Comparison of ENCODE assay signal across 27 mouse cellular contexts in genomic region chr5:13977576-13977975, GRCm38 (mm10). TPM values are rescaled to one million over a fixed set of nuclear protein-coding genes. Genes with fewer than 3 reads are reported as not detected.
"Had no signal": no experiment of that assay in that cellular context is flagged by ENCODE, and none has a peak within 500 bp of the region (broad histone marks: within the 10 kb centered on the region; RNA-seq: fewer than 3 reads in every experiment).

No protein-coding gene starts in this region.

- H3K4me1 ChIP-seq: hindbrain, embryonic 13.5 days; hindbrain, embryonic 15.5 days; intestine, embryonic 15.5 days; limb, embryonic 13.5 days; limb, embryonic 15.5 days; liver, embryonic 12.5 days had no signal

- H3K4me3 ChIP-seq: heart, adult 2 months; heart, embryonic 13.5 days; heart, embryonic 15.5 days; hindbrain, embryonic 13.5 days; hindbrain, embryonic 15.5 days; intestine, embryonic 15.5 days; layer of hippocampus, adult 2 months; left cerebral cortex, adult 2 months; limb, embryonic 13.5 days; limb, embryonic 15.5 days; liver, embryonic 12.5 days had no signal

- ATAC-seq: hindbrain, postnatal 0 days; intestine, embryonic 15.5 days; intestine, postnatal 0 days; liver, embryonic 12.5 days had no signal

- DNase-seq: gastrocnemius, postnatal 14 days; gastrocnemius, postnatal 36 days; heart, adult 11 months; heart, adult 2 months; heart, postnatal 14 days; heart, postnatal 36 days; kidney, adult 18-20 months; kidney, adult 8-10 months; kidney, postnatal 10 days; kidney, postnatal 25 days; kidney, postnatal 4 days; left cerebral cortex, postnatal 4 days had no signal

- H3K36me3 ChIP-seq: heart, embryonic 13.5 days; heart, embryonic 15.5 days; hindbrain, embryonic 13.5 days; hindbrain, embryonic 15.5 days; intestine, embryonic 15.5 days; limb, embryonic 13.5 days; limb, embryonic 15.5 days; liver, embryonic 12.5 days had no signal

- H3K4me2 ChIP-seq: heart, embryonic 11.5 days; heart, embryonic 13.5 days; heart, embryonic 15.5 days; hindbrain, embryonic 13.5 days; hindbrain, embryonic 15.5 days; intestine, embryonic 15.5 days; limb, embryonic 13.5 days; limb, embryonic 15.5 days; liver, embryonic 12.5 days had no signal

- H3K9me3 ChIP-seq: heart, embryonic 13.5 days; heart, embryonic 15.5 days; hindbrain, embryonic 13.5 days; hindbrain, embryonic 15.5 days; intestine, embryonic 15.5 days; limb, embryonic 13.5 days; limb, embryonic 15.5 days; liver, embryonic 12.5 days had no signal

- H3K9ac ChIP-seq: heart, embryonic 13.5 days; heart, embryonic 15.5 days; hindbrain, embryonic 13.5 days; hindbrain, embryonic 15.5 days; intestine, embryonic 15.5 days; limb, embryonic 13.5 days; limb, embryonic 15.5 days; liver, embryonic 12.5 days; liver, embryonic 14.5 days had no signal

- H3K27ac ChIP-seq: heart, adult 2 months; heart, embryonic 13.5 days; heart, embryonic 15.5 days; hindbrain, embryonic 13.5 days; hindbrain, embryonic 15.5 days; hindbrain, postnatal 0 days; intestine, embryonic 15.5 days; layer of hippocampus, adult 2 months; left cerebral cortex, adult 2 months; limb, embryonic 13.5 days; limb, embryonic 15.5 days; liver, embryonic 12.5 days; liver, embryonic 14.5 days had no signal

- H3K27me3 ChIP-seq: heart, embryonic 13.5 days; heart, embryonic 15.5 days; hindbrain, embryonic 13.5 days; hindbrain, embryonic 15.5 days; intestine, embryonic 15.5 days; limb, embryonic 13.5 days; limb, embryonic 15.5 days; liver, embryonic 12.5 days had no signal

RNA-seq across cellular contexts. Expression of gene Sema3e, which starts 47.5 kb away (rescaled TPM):
- polyA plus RNA-seq: liver, adult 2 months had no signal
